12 mouse cellular contexts compared by ENCODE assay signal in genomic region chr11:35295162-35295799, GRCm38 (mm10).
DNase-seq lines count a peak whose midpoint lies in the region; ATAC-seq and TF ChIP-seq lines count a peak whose summit lies in the region.
"Had no signal": no experiment of that assay in that cellular context is flagged by ENCODE, and none has a peak within 500 bp of the region (broad histone marks: within the 10 kb centered on the region; RNA-seq: fewer than 3 reads in every experiment).

No protein-coding gene starts in this region.

- no peak for TF ChIP-seq CTCF in midbrain, postnatal 0 days (IDR thresholded peaks at IDR 0.05)
- no peak for TF ChIP-seq CTCF in kidney, adult 2 months (conservative IDR thresholded peaks at IDR 0.05; ENCODE audit: insufficient read depth, insufficient read length, low read depth, low read length)

- no peak overlapping the region for H3K4me2 ChIP-seq in midbrain, postnatal 0 days (ENCODE audit: low read depth, low read length, poor library complexity, severe bottlenecking)
- H3K4me2 ChIP-seq in midbrain, embryonic 11.5 days: no peak overlapping the region
- no peak overlapping the region for H3K4me2 ChIP-seq in forebrain, embryonic 16.5 days (ENCODE audit: low read length)
- H3K4me2 ChIP-seq: limb, embryonic 13.5 days had no signal

- no peaks in the 10 kb centered on the region for H3K9me3 ChIP-seq in midbrain, postnatal 0 days (ENCODE audit: low read length)
- H3K9me3 ChIP-seq in midbrain, embryonic 11.5 days (ENCODE audit: control insufficient read depth, low read length): no peaks in the 10 kb centered on the region
- H3K9me3 ChIP-seq in forebrain, embryonic 16.5 days (ENCODE audit: control insufficient read depth, low read length): no peaks in the 10 kb centered on the region
- H3K9me3 ChIP-seq: embryonic facial prominence, embryonic 10.5 days; limb, embryonic 13.5 days had no signal

- no peaks in the 10 kb centered on the region for H3K36me3 ChIP-seq in midbrain, postnatal 0 days (ENCODE audit: insufficient read depth, low read length)
- H3K36me3 ChIP-seq in midbrain, embryonic 11.5 days (ENCODE audit: control insufficient read depth, insufficient read depth, low read length): no peaks in the 10 kb centered on the region
- H3K36me3 ChIP-seq in forebrain, embryonic 16.5 days (ENCODE audit: control insufficient read depth, insufficient read depth): no peaks in the 10 kb centered on the region
- no peaks in the 10 kb centered on the region for H3K36me3 ChIP-seq in kidney, adult 2 months (ENCODE audit: control insufficient read depth, insufficient read depth, low read length)
- H3K36me3 ChIP-seq: embryonic facial prominence, embryonic 10.5 days; limb, embryonic 13.5 days had no signal

- no peak for ATAC-seq in midbrain, postnatal 0 days (ENCODE audit: low FRiP score)
- ATAC-seq in midbrain, embryonic 11.5 days (ENCODE audit: low FRiP score): no peak
- ATAC-seq in forebrain, embryonic 16.5 days: peak; percentile 75

- TF ChIP-seq POLR2A in kidney, adult 2 months (IDR thresholded peaks at IDR 0.05; ENCODE audit: low read depth, low read length): no peak

- H3K9ac ChIP-seq in midbrain, postnatal 0 days (replicated peaks; ENCODE audit: low read length, poor library complexity, severe bottlenecking): no peak overlapping the region
- no peak overlapping the region for H3K9ac ChIP-seq in midbrain, embryonic 11.5 days (ENCODE audit: low read length)
- no peak overlapping the region for H3K9ac ChIP-seq in forebrain, embryonic 16.5 days (replicated peaks; ENCODE audit: low read depth, low read length)
- H3K9ac ChIP-seq: limb, embryonic 13.5 days had no signal

- intact Hi-C loops in left cerebral cortex, postnatal 4 days (cut with DNase I): no loop called here

- WGBS in midbrain, postnatal 0 days: 49% methylated on average over 3 of the region's 3 CpGs
- WGBS in midbrain, embryonic 11.5 days: 52% methylated on average over 3 of the region's 3 CpGs
- 18% methylated on average over 3 of the region's 3 CpGs for whole genome bisulfite sequencing in forebrain, embryonic 16.5 days
- 34% methylated on average over 3 of the region's 3 CpGs for WGBS in kidney, adult 2 months

- no peak overlapping the region for H3K27ac ChIP-seq in midbrain, postnatal 0 days (ENCODE audit: low read depth, low read length)
- H3K27ac ChIP-seq in midbrain, embryonic 11.5 days (ENCODE audit: low read depth, low read length): no peak overlapping the region
- no peak overlapping the region for H3K27ac ChIP-seq in forebrain, embryonic 16.5 days (ENCODE audit: low read length)
- no peak overlapping the region for H3K27ac ChIP-seq in kidney, adult 2 months (ENCODE audit: insufficient read depth, low read depth, low read length)
- H3K27ac ChIP-seq: embryonic facial prominence, embryonic 10.5 days; limb, embryonic 13.5 days had no signal

- no peaks in the 10 kb centered on the region for H3K27me3 ChIP-seq in midbrain, postnatal 0 days (ENCODE audit: insufficient read depth, low read length)
- no peaks in the 10 kb centered on the region; the same call in 1 of the 2 replicates for H3K27me3 ChIP-seq in midbrain, embryonic 11.5 days (ENCODE audit: control insufficient read depth, insufficient read depth, low read length)
- H3K27me3 ChIP-seq in forebrain, embryonic 16.5 days (replicated peaks; ENCODE audit: control insufficient read depth, insufficient read depth, low read length): no peaks in the 10 kb centered on the region
- no peaks in the 10 kb centered on the region for H3K27me3 ChIP-seq in kidney, adult 2 months (replicated peaks; ENCODE audit: control insufficient read depth, insufficient read depth, low read length)
- H3K27me3 ChIP-seq: limb, embryonic 13.5 days had no signal

- H3K4me1 ChIP-seq in midbrain, postnatal 0 days (ENCODE audit: insufficient read depth, low read length): no peaks in the 10 kb centered on the region
- no peaks in the 10 kb centered on the region for H3K4me1 ChIP-seq in midbrain, embryonic 11.5 days (ENCODE audit: control insufficient read depth, insufficient read depth, low read length)
- peaks cover 18% of the 10 kb centered on the region for H3K4me1 ChIP-seq in forebrain, embryonic 16.5 days (replicated peaks; ENCODE audit: control insufficient read depth, insufficient read depth, low read length)
- H3K4me1 ChIP-seq in kidney, adult 2 months (ENCODE audit: control insufficient read depth, insufficient read depth, low read length): peaks cover 8% of the 10 kb centered on the region

- peak; percentile 68 for DNase-seq in midbrain, postnatal 0 days (ENCODE audit: low spot score)
- DNase-seq in midbrain, embryonic 11.5 days (ENCODE audit: low spot score, missing footprints): no peak
- DNase-seq in kidney, adult 2 months: peak; percentile 63
- peak; percentile 33 for DNase-seq in retina, embryonic 14.5 days (ENCODE audit: low spot score)
- no peak for DNase-seq in left cerebral cortex, postnatal 4 days
- DNase-seq in layer of hippocampus, adult 9-11 months: no peak
- DNase-seq: cerebellum, adult 18-20 months; heart, postnatal 36 days; lung, postnatal 10 days had no signal

- H3K4me3 ChIP-seq in midbrain, postnatal 0 days (ENCODE audit: low read depth, low read length): no peak overlapping the region
- H3K4me3 ChIP-seq in midbrain, embryonic 11.5 days (ENCODE audit: low read depth, low read length): no peak overlapping the region
- H3K4me3 ChIP-seq in forebrain, embryonic 16.5 days (replicated peaks; ENCODE audit: low read length): no peak overlapping the region
- H3K4me3 ChIP-seq in kidney, adult 2 months (ENCODE audit: insufficient read depth, low read depth, low read length): no peak overlapping the region
- H3K4me3 ChIP-seq: embryonic facial prominence, embryonic 10.5 days; limb, embryonic 13.5 days had no signal

Comparison
In these comparisons a context has a peak if more than half of its experiments do, and no peak if none do; other contexts are left out.
1. DNase-seq: peak in midbrain, postnatal 0 days (single experiment), kidney, adult 2 months (single experiment) and retina, embryonic 14.5 days (single experiment); none in midbrain, embryonic 11.5 days (single experiment), left cerebral cortex, postnatal 4 days (single experiment) and layer of hippocampus, adult 9-11 months (single experiment).